Mouse (Mus musculus) adrenal gland, adult 2 months (tissue): ENCODE measurements around the gene Fam234b. TPM values are rescaled to one million over a fixed set of nuclear protein-coding genes. Genes with fewer than 3 reads are reported as not detected.

Experiments
- DNase-seq: peaks from one replicate; pipeline ENCODE4 v3.0.0; 2021
- polyA plus RNA-seq: library from polyadenylated mRNA; depleted of rRNA; stranded (reverse); fragments of >200 nt; gene quantifications from 2 replicates; pipeline ENCODE4 v1.2.3, GENCODE M21; 2012
- total RNA-seq, 2 experiments: library from RNA; stranded (reverse); gene quantifications; 2 replicates each; pipeline ENCODE4 v1.2.3; 2021

The Fam234b gene
- total and polyA plus RNA-seq, 3 experiments: 13.8 to 31.3 (median 21.0) TPM

- no peak for DNase-seq
Measured at GRCm38 (mm10) chr6:135182925-135183324, 14.9 kb upstream of the Fam234b start.

GRCm38 (mm10) chr6:135183961-135184360 is 13.8 kb upstream of the Fam234b start:
- DNase-seq: no peak

GRCm38 (mm10) chr6:135187076-135187917 is 10.5 kb upstream of the Fam234b start:
- DNase-seq: no peak

GRCm38 (mm10) chr6:135188629-135189028 is 9.1 kb upstream of the Fam234b start:
- DNase-seq: no peak

GRCm38 (mm10) chr6:135190122-135190521 is 7.7 kb upstream of the Fam234b start:
- DNase-seq: no peak

- no peak for DNase-seq
Measured at GRCm38 (mm10) chr6:135191906-135192305, 5.9 kb upstream of the Fam234b start.

GRCm38 (mm10) chr6:135192993-135193392 is 4.8 kb upstream of the Fam234b start:
- DNase-seq: peak; percentile 78

GRCm38 (mm10) chr6:135193733-135194132 is 4.0 kb upstream of the Fam234b start:
- no peak for DNase-seq

- DNase-seq: no peak
Measured at GRCm38 (mm10) chr6:135194907-135195306, 2.9 kb upstream of the Fam234b start.

- DNase-seq: no peak
Measured at GRCm38 (mm10) chr6:135196707-135197106, 1.1 kb upstream of the Fam234b start.

GRCm38 (mm10) chr6:135197446-135197845 is 331 bp upstream of the Fam234b start:
- DNase-seq: no peak

GRCm38 (mm10) chr6:135198726-135199125 is 949 bp downstream of the Fam234b start:
- DNase-seq: no peak

GRCm38 (mm10) chr6:135200122-135200957 is 2.6 kb downstream of the Fam234b start:
- no peak for DNase-seq

- no peak for DNase-seq
Measured at GRCm38 (mm10) chr6:135202668-135203067, 4.9 kb downstream of the Fam234b start.

- DNase-seq: no peak
Measured at GRCm38 (mm10) chr6:135203737-135204136, 6.0 kb downstream of the Fam234b start.

- no peak for DNase-seq
Measured at GRCm38 (mm10) chr6:135204869-135205268, 7.1 kb downstream of the Fam234b start.

- DNase-seq: no peak
Measured at GRCm38 (mm10) chr6:135205802-135206201, 8.0 kb downstream of the Fam234b start.

- no peak for DNase-seq
Measured at GRCm38 (mm10) chr6:135206909-135207308, 9.1 kb downstream of the Fam234b start.

- no peak for DNase-seq
Measured at GRCm38 (mm10) chr6:135211169-135211568, 13.4 kb downstream of the Fam234b start.

GRCm38 (mm10) chr6:135212666-135213065 is 14.9 kb downstream of the Fam234b start:
- DNase-seq: no peak

- DNase-seq: no peak
Measured at GRCm38 (mm10) chr6:135218330-135218729, 20.6 kb downstream of the Fam234b start.

- no peak for DNase-seq
Measured at GRCm38 (mm10) chr6:135219916-135220315, 22.1 kb downstream of the Fam234b start.

GRCm38 (mm10) chr6:135223786-135224416 is 26.1 kb downstream of the Fam234b start:
- DNase-seq: no peak
